20 mouse cellular contexts compared by ENCODE assay signal in genomic region chr8:50120041-50120440, GRCm38 (mm10).
A peak's percentile ranks its signal among the peaks of the same experiment; 100 is the strongest.
DNase-seq lines count a peak whose midpoint lies in the region; ATAC-seq lines count a peak whose summit lies in the region.
"Had no signal": no experiment of that assay in that cellular context is flagged by ENCODE, and none has a peak within 500 bp of the region (broad histone marks: within the 10 kb centered on the region; RNA-seq: fewer than 3 reads in every experiment).

No protein-coding gene starts in this region.

- no peaks in the 10 kb centered on the region for H3K4me1 ChIP-seq in midbrain, embryonic 14.5 days (ENCODE audit: control insufficient read depth, insufficient read depth, low read length)
- no peaks in the 10 kb centered on the region for H3K4me1 ChIP-seq in midbrain, embryonic 11.5 days (ENCODE audit: control insufficient read depth, insufficient read depth, low read length)
- H3K4me1 ChIP-seq: embryonic facial prominence, embryonic 12.5 days; heart, embryonic 10.5 days; neural tube, embryonic 13.5 days had no signal

- no peak overlapping the region for H3K27ac ChIP-seq in midbrain, embryonic 14.5 days (replicated peaks; ENCODE audit: low read depth, low read length)
- no peak overlapping the region for H3K27ac ChIP-seq in midbrain, embryonic 11.5 days (ENCODE audit: low read depth, low read length)
- H3K27ac ChIP-seq: embryonic facial prominence, embryonic 12.5 days; heart, embryonic 10.5 days; liver, embryonic 14.5 days; macrophage; neural tube, embryonic 13.5 days had no signal

- no peaks in the 10 kb centered on the region for H3K27me3 ChIP-seq in midbrain, embryonic 14.5 days (ENCODE audit: control insufficient read depth, insufficient read depth, low read length)
- no peaks in the 10 kb centered on the region for H3K27me3 ChIP-seq in midbrain, embryonic 11.5 days (ENCODE audit: control insufficient read depth, insufficient read depth, low read length)
- H3K27me3 ChIP-seq: embryonic facial prominence, embryonic 12.5 days; neural tube, embryonic 13.5 days had no signal

- H3K9ac ChIP-seq in midbrain, embryonic 14.5 days (replicated peaks; ENCODE audit: low read length) = no peak overlapping the region
- H3K9ac ChIP-seq in midbrain, embryonic 11.5 days (ENCODE audit: low read length) = no peak overlapping the region
- H3K9ac ChIP-seq: embryonic facial prominence, embryonic 12.5 days; liver, embryonic 14.5 days; neural tube, embryonic 13.5 days had no signal

- peak; percentile 77; the same call in 1 of the 2 replicates for ATAC-seq in frontal cortex, adult (ENCODE audit: low TSS enrichment)
- ATAC-seq in midbrain, embryonic 14.5 days (ENCODE audit: low FRiP score, low TSS enrichment) = no peak
- no peak for ATAC-seq in midbrain, embryonic 11.5 days (ENCODE audit: low FRiP score)
- no peak for ATAC-seq in monocyte, adult 5-6 weeks (replicated peaks; ENCODE audit: insufficient number of reproducible peaks, low FRiP score, low TSS enrichment, poor library complexity, severe bottlenecking)
- ATAC-seq: midbrain, embryonic 16.5 days had no signal

- no peaks in the 10 kb centered on the region for H3K9me3 ChIP-seq in midbrain, embryonic 14.5 days (ENCODE audit: control insufficient read depth, low read length)
- no peaks in the 10 kb centered on the region for H3K9me3 ChIP-seq in midbrain, embryonic 11.5 days (ENCODE audit: control insufficient read depth, low read length)
- H3K9me3 ChIP-seq: embryonic facial prominence, embryonic 12.5 days; heart, embryonic 10.5 days; neural tube, embryonic 13.5 days had no signal

- H3K36me3 ChIP-seq in midbrain, embryonic 14.5 days (ENCODE audit: control insufficient read depth, insufficient read depth, low read length) = no peaks in the 10 kb centered on the region
- H3K36me3 ChIP-seq in midbrain, embryonic 11.5 days (ENCODE audit: control insufficient read depth, insufficient read depth, low read length) = no peaks in the 10 kb centered on the region
- H3K36me3 ChIP-seq: embryonic facial prominence, embryonic 12.5 days; heart, embryonic 10.5 days; neural tube, embryonic 13.5 days had no signal

- no peak overlapping the region for H3K4me3 ChIP-seq in midbrain, embryonic 14.5 days (replicated peaks; ENCODE audit: low read depth, low read length)
- H3K4me3 ChIP-seq in midbrain, embryonic 11.5 days (ENCODE audit: low read depth, low read length) = no peak overlapping the region
- H3K4me3 ChIP-seq: embryonic facial prominence, embryonic 12.5 days; heart, embryonic 10.5 days; neural tube, embryonic 13.5 days had no signal

- DNase-seq in frontal cortex, postnatal 10 days (ENCODE audit: low spot score in 2 of 2) = no peak
- peak; percentile 62 for DNase-seq in midbrain, embryonic 14.5 days
- no peak for DNase-seq in midbrain, embryonic 11.5 days (ENCODE audit: low spot score, missing footprints)
- DNase-seq in brain, embryonic 18.5 days (ENCODE audit: low read depth, low spot score) = peak; percentile 14
- peak; percentile 8 to 10 for DNase-seq in left cerebral cortex, postnatal 36 days (ENCODE audit: low spot score in 2 of 2)
- DNase-seq in lung, postnatal 10 days = no peak
- DNase-seq: B cell, adult 2 months; cerebellum, postnatal 25 days; gastrocnemius, postnatal 10 days; heart, postnatal 36 days; kidney, postnatal 14 days; thymus, postnatal 4 days had no signal

- no peak overlapping the region for H3K4me2 ChIP-seq in midbrain, embryonic 14.5 days (ENCODE audit: low read length)
- H3K4me2 ChIP-seq in midbrain, embryonic 11.5 days = no peak overlapping the region
- H3K4me2 ChIP-seq: embryonic facial prominence, embryonic 12.5 days; neural tube, embryonic 13.5 days had no signal

- 86% methylated on average over 9 of the region's 9 CpGs for WGBS in midbrain, embryonic 14.5 days
- 85% methylated on average over 9 of the region's 9 CpGs for WGBS in midbrain, embryonic 11.5 days

- intact Hi-C loops in left cerebral cortex, postnatal 36 days (cut with DNase I) = no loop called here

Comparison
In these comparisons a context has a peak if more than half of its experiments do, and no peak if none do; other contexts are left out.
1. DNase-seq: peak in midbrain, embryonic 14.5 days (single experiment), brain, embryonic 18.5 days (single experiment) and left cerebral cortex, postnatal 36 days (2 of 2); none in frontal cortex, postnatal 10 days (0 of 2), midbrain, embryonic 11.5 days (single experiment) and lung, postnatal 10 days (single experiment).